Mouse (Mus musculus) testis, postnatal 14 days (tissue): ENCODE measurements at regions not wholly inside any gene's neighbourhood (a gene's known extent, or its start where the extent isn't known, plus 50 kb on each side); places are given as distances from the start of the nearest gene placed in this dataset.

Source experiments
- DNase-seq: peaks from one replicate; pipeline ENCODE4 v3.0.0; 2021; ENCODE audit warnings: low spot score

DNA sequence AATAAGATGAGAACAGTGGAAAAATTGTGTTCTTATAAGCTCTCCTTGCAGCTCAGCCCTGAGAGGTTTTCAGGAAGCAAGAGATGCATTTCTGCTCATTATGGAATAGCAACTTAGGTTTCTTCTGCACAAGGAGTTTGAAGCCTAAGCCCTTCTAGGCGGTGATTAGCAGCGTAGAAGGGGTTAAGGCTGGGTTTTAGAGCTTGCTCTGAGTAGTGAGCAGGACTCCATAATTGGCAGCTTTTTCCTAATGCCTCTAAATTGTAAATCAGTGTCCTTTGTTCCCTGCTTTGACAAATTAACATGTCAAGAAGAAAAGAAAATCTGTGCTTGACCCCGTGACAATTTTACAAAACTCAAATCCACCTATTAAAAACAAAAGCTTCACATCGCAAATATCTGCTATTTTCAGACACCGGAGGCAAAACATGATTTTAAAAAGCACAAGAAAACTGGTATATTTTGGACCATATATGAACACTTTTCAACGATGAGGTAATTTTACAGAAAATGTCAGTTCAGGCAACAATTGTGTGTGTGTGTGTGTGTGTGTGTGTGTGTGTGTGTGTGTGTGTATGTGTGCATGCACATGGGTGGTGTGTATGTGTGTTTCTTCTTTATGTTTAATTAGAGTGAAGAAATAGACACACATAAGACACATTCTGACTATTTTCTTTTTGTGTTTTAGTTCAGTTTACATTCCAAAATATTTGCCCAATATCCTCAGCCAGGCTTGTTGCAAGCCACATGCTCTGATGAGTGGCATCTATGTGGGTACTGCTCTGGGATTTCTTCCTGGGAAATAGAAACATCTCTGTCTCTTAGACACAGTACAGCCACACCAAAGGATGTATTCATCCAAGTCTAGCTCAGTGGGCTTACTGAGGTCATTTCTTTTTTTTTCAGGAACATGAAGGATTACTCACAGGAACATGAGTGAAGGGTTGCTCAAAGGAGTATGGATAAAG, 804.3 kb downstream of the Tmem132b start:
- DNase-seq = no peak

DNA sequence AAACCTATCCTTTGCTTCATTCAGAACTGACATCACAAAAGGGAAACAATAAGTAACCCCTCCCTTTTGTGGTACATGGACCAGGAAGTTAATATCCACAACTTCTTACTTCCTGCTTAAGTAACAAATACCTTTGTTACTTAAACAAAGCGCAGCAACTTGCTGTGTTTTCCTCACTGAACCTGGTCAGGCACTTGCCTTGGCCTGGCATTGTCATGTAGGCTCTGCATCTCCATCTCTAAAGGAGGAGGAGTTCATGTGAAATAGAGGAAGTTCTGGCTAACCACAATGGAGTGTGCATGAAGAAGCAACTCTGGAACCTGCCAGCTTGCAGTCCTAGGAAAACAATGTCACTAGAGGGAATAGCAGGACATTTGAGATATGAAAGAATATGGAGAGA, 806.3 kb downstream of the Tmem132b start:
- no peak for DNase-seq

DNA sequence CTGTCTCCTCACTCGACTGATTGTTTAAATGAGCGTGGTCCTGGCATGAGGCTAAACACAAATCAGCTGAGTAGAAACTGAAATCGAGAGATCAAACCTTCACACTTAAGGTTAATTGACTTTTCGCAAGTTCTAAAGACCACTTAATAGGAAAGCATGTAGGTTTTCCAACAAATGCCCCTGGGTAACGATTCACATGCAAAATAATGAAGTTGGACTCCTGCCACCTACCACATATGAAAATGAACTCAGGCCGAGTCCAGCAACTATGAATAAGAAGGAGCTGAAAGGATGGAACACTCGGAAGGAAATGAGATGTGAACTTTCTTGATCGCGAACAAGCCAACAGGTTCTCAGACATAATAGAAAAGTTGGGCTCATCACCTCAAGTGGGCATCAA, 812.0 kb downstream of the Tmem132b start:
- DNase-seq = no peak

DNA sequence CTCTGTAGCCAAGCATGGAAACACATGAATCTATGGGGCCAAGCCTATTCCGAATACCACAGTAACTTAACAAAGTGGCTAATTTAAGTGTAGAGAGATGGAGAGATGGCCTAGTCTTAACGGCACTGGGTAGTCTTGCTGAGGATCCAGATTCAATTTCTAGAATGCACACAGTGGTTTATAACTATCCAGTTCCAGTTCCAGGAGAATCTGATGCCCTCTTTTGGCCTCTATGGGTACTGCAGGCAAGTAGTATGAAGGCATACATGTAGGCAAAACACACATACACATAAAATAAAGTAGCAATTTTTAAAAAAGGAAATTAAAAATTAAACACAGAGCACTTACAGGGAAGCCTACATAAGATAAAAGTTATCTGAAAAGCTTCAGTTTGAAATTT, 819.4 kb downstream of the Tmem132b start:
- no peak for DNase-seq

DNA sequence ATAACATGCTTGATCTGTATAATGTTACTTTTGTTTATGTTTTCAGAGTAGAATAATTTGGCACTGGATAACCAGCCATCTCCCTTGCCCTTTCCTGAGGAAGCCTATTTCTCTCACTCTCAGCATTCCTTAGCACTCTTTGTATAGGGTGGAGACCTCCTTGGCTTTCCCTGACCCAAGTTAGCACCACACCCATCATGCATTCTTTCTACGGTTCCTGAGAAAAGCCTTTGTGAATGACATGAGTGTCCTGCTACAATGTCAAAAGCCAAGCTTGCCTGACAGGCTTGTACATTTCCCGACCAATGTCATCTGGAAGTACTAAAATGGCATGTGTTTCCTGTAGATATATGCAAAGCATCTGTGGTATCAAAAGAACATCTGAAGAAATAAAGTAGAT, 837.9 kb downstream of the Tmem132b start:
- DNase-seq = no peak

DNA sequence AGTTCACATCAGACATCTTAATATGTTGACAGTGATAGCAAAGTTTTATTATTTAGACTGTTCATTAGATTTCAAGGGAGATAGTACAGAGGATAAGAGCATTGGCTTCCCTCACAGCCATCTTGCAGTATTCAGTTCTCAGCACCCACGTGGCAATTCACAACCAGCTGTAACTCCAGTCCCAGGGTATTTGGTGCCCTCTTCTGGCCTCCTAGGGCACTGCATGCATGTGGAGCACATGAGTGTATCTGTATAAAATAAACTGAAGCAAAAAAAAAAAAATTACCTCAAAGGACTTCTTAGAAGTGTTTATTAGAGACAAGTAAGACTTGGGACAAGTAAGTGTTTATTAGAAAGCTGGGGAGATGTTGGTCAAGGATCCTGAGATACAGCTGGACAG, 849.3 kb upstream of the Tmem132c start:
- DNase-seq = no peak

DNA sequence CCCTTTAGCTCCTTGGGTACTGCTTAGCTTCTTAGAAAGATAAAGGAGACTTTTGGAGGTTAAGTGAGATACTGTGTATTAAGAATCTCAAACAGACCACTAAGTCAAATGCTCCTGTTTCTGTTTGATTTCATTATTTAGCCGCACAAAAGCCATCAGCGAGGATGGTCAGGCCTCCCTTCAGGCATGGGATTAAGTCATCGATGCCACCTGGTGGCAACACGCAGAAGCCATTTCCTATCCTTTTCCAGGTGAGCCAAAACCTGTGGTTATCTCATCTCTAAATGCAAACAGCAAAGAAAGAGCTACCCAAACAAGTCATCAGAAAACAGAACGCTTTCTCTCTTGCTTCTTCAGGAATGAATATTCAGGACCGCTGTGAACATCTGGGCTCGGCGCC, 846.3 kb upstream of the Tmem132c start:
- DNase-seq = no peak

DNA sequence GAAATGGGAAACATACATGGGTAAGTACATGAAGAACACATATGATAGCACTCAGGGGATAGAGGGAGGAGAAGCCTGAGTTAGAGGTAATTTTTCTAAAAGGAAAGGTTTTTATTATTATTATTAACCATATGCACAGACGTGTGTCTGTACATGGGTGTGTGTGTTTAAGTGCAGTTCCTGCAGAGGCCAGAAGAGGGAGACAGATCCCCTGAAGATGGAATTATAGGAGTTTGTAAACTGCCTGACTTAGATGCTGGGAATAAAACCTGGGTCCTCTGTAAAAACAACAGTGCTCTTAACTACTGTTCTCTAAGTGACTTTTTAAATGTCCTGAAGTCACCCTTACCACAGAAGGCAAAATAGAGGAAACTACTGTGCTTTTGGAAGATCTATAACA, 809.9 kb upstream of the Tmem132c start:
- DNase-seq = peak; percentile 8

DNA sequence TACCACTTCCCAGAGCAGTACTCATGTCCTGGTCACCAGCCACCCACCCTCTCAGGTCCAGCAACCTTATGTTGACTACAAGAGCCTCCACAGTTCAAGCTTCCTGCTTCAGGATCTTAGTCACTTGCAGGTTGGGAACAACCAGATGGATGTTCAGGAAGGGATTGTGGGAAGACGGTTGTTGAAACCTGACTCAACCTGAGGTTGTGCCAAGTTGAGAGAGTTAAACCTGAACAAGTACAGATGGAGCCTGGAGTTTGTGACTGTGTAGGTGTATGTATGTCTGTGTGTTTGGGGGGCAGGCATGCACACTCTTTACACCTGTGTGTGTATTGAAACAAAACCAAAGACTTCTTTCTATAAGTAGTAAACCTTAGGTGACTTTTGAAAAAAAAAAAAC, 802.9 kb upstream of the Tmem132c start:
- DNase-seq = no peak

DNA sequence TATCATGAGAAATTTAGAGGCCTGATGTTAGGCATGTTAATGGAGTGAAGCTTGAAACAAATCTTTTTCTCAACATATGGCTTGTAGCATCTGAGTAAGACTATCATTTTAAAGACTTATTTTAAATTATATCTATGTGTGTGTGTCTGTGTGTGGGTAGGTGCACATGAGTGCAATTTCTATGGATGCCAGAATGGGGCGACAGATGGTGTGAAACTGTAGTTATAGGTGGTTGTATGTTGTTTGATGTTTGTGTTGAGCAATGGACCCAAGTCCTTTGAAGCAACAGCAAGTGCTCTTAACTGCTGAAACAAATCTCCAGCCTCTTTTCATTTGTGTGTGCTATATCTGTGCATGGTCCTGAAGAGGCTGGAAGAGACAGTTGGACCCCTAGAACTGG, 801.1 kb upstream of the Tmem132c start:
- no peak for DNase-seq

DNA sequence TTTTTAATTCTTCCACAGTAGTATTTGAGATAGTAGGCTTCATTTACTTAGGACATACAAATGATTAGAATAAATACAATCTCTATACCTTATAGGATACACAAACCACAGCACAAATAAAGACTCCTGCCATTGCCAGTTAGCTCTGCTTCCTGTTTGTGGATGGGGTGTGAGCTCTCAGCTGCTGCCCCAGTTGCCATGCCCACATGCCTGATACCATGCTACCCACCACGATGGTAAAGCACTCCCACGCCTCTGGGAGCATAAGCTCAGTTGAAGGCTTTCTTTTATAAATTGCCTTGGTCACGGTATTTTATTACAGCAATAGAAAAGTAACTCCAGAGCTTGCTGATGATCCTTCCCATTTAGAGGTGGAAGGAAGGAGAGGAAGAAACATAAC, 765.8 kb upstream of the Tmem132c start:
- DNase-seq = no peak

DNA sequence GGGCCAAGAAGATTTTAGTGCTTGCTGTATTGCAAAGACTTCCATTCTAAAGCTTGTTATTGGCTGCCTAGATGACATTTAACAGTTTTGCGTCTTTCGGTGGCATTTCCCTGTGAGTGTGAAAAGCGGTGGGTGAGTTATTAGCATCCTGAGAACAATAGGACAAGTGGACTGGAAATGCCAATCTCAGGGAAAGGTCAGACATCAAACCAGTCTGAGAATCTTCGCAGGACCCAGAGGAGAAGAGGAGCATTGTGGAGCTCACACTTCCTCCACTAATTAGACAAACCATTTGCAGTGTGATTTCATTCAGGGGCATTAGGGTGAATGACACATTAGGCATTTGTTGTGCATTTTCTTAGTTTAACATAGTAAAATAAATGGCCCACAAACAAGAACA, 719.5 kb upstream of the Tmem132c start:
- DNase-seq = no peak

DNA sequence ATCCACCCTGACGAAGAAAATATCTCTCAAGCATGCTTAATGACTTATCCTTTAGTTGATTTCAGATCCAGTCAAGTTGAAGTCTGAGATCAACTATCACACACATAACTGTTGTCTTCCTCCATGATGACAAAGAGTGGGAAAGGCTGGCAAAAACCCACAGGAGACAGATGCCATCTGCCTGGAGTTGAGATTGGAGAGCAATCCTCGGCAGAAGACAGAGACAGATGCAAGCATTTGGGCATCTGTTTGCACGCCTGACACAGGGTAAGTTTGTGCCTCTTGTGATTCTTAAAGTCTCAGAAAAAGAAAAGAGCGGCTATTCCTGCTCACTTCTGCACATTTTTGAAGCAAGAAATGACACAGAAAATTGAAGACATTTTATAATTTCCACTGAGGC, 715.7 kb upstream of the Tmem132c start:
- DNase-seq = no peak

DNA sequence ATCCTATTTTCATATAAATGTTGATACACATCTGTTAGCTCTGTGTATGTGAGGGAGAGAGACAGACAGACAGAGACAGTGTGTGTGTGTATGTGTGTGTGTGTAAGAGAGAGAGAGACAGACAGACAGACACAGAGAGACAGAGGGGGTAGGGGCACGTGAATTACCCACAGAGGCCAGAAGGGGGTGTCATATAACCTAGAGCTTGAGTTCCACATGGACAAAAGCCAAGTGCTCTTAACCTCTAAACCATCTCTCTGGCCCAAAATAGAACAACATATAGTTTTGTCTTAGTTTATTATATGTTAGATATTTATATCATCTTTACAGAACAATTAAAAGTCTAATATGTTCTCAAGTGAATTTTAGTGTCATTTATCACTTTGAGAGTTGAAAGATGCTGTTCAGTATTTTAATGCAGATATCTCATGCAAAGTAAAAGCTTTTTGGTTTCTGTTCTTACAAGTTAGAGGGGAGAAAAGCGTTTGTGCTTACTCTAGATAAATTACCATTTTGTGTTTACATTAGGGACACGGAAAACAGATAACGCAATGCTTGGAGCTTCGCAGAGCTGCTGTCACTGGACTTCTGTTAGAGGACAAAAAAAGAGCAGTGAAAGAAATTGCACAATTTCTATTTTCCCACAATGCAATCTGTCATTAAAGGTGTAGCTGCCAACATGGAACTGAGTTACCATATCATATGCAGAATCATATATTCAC, 710.6 kb upstream of the Tmem132c start:
- no peak for DNase-seq

DNA sequence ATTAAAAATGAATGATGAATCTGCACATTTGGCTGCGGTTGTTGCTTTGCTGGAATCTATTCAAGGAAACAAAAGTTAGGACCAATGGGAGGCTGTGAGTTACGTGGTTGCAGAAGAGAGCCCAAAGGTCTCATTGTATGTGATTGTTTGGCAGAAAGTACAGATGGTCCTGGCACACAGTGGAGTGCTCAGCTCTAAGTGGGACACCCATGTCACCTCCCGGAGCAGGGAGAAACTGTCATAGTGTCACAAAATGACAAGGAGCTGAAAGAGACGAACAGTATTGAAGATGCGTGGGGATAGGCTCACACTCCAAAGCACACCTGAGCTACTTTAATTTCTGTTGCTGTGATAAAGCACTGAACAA, 710.1 kb upstream of the Tmem132c start:
- no peak for DNase-seq

DNA sequence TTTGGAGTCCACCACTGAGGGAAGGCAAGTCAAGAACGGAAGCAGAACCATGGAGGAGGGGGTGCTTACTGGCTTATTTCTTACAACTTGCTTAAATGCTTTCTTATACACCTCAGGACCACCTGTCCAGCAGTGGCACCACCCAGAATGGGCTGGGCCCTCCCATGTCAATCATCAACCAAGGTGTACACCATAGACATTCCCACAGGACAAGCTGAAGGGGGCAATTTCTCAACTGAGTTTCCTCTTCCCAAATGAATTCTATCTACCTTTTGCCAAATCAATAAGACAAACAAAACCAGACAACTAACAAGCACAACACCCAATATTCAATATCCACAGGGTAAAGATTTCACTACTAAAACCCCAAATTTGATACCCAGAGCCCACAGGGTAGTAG, 709.6 kb upstream of the Tmem132c start:
- no peak for DNase-seq

DNA sequence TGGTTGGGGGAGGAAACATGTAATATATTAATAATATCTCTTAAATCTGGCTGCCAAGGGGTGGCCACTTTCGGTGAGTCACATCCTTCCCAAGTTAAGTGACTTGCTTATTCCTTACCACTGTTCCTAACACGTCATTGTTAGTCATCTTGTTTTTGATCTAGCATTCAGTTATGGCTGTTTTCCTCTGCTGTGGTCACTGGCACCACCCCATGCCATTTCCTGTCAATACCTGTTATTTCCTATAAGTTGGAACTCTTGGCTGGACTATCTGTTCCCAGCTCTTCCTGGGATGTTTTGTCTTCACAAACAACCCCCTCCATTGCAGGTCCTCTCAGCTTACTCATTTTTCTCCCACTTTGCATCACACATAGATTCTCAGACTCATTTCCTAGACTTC, 703.5 kb upstream of the Tmem132c start:
- no peak for DNase-seq

DNA sequence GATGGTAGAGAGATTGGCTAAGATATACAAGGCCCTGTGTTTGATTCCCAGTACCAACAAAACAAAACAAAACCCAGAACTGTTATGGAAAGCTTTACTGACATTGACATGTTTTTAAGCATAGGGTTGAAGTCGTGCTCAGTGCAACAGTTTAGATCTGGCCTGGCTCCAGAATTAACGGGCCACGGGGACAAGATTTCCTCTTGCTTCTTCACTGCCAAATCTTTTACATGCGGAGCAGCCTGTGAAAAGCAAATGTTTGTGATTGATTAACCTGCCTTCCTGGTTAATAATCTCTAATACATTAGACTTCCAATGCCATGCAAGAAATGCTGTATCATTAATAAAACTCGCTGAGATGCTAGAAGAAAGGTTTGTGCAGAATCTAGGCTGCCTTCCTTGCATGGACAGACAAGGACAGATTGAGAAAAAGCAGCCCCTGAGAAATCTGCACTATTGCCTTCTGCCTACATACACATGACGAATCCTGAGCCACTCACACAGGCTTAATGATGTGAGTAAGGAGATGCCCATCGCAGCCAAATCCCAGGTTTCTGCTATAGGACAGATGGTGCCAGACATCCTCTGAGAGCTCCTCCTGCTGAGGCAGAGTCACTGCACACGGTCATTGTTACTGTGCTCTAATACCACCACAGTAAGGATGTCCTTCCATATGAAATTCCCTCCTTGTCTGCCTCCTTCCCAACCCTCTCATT, 697.2 kb upstream of the Tmem132c start:
- no peak for DNase-seq

DNA sequence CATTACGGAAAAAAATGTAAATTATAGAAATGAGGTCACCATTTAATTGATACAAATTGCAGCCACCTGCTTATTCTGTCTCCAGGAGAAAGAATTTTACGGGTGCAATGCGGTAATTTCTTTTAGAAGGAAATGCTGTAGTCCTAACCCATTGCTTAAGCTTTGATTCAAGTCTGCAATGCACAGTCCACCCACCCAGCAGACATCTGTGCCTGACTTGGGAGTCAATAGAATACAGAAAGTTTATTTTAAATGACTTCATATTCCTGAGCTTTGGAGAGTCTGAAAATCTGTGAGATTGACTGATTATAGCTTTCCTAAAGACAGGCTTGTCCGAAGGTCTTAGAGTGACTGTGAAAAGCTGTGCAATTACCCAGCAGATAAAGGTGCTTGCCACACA, 693.8 kb upstream of the Tmem132c start:
- DNase-seq = no peak

DNA sequence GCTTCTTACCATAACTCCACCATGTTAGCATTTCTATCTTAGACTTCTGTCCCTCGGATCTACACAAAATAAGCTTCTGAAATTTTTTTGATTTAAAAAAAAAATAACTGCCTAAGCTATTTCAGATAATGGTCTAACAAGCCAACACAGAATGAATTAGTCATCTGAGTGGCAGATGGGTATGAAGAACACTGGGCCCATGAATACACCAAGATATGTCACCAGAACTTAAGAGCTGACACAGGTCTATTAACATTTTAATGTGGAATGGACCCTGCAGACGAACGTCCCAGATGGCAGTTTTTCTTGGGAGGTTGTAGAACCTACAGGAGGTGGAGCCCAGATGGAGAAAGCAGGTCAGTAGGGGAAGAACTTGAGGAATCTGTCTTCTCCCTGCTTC, 689.9 kb upstream of the Tmem132c start:
- DNase-seq = no peak

DNA sequence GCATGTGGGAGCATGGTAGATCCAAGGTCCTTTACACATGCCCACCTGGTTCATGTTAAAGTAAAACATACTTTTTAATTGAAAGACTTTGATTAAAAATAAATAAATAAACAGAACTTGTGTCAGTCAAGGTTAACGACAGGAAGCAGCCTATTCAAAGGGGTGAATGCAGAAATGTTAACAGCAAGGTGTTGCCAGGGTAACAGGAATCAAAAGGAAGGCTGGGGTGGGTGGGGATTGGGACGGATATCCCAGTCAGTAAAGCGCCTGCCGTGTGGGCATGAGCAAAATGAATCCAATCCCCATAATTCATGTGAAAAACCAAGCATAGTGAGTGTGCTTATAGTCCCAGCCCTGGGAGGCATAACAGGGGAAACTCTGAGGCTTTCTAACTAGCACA, 682.6 kb upstream of the Tmem132c start:
- no peak for DNase-seq

DNA sequence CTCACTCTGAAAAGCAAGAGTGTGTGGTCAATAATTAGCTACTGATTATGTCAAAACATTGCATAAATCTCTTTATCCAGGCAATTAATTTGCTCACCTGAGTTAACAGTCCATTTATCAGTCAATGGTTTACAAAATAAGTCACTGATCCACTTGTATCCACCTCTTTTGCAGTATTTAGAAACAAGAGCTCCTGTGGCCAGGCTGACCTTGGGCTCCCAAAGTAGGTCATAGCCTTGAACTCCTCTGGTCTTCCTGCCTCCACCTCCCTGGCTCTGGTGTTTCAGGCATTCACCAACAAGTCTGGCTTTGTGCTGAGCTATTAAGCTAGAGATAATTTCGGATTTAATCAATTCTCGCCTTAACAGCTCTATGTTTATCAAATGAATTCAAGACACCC, 675.8 kb upstream of the Tmem132c start:
- DNase-seq = no peak

DNA sequence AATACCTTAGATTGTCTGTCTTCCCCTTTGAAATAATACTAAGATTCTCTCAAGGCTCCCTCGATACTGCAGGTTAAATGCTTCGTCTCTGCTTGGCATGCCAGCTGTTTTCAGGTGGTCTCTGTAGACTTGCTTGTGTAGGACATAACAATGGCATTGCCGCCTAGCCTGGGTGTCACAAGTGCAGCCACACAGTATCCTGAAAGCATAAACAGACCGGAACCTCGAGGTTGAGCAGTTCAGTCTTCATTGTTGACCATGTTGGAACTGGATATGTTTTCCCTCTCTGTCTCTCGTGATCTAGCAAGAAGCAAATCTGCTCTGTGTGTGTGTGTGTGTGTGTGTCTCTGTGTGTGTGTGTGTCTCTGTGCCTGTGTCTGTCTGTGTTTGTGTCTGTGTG, 675.4 kb upstream of the Tmem132c start:
- DNase-seq = no peak
